Mouse (Mus musculus) lung, adult 2 months (tissue): ENCODE results near the gene Sycn.

Source experiments
- CTCF ChIP-seq: fragments of 200-500 bp; IDR thresholded peaks from 2 replicates; pipeline ENCODE4 v1.5.1; 2011; ENCODE audit warnings: mild to moderate bottlenecking, low read length, control low read depth; ENCODE audit not compliant: insufficient read depth
- POLR2A ChIP-seq: fragments of 200-500 bp; IDR thresholded peaks from 2 replicates; pipeline ENCODE4 v1.6.1; 2011; ENCODE audit warnings: low read depth, mild to moderate bottlenecking, control low read depth, low read length, borderline replicate concordance; ENCODE audit errors: extremely low read depth

GRCm38 (mm10) chr7:28583570-28584344 lies 43.1 kb downstream of the Sycn start:
- TF ChIP-seq CTCF (no peak), POLR2A (no peak)
